In genomic region chr7:75308140-75308456, GRCm38 (mm10) we compare ENCODE assay signal across 9 mouse cellular contexts. TPM values are rescaled to one million over a fixed set of nuclear protein-coding genes. Genes with fewer than 3 reads are reported as not detected.
DNase-seq lines count a peak whose midpoint lies in the region; ATAC-seq and TF ChIP-seq lines count a peak whose summit lies in the region.
"Had no signal": no experiment of that assay in that cellular context is flagged by ENCODE, and none has a peak within 500 bp of the region (broad histone marks: within the 10 kb centered on the region; RNA-seq: fewer than 3 reads in every experiment).

No protein-coding gene starts in this region.

- H3K36me3 ChIP-seq in heart, embryonic 12.5 days = no peaks in the 10 kb centered on the region
- H3K36me3 ChIP-seq in hindbrain, embryonic 11.5 days (ENCODE audit: control insufficient read depth, insufficient read depth, low read length) = no peaks in the 10 kb centered on the region
- no peaks in the 10 kb centered on the region for H3K36me3 ChIP-seq in midbrain, embryonic 10.5 days

- H3K27me3 ChIP-seq in heart, embryonic 12.5 days (replicated peaks) = peaks cover 50% of the 10 kb centered on the region
- peaks cover 7% of the 10 kb centered on the region; the same call in 1 of the 2 replicates for H3K27me3 ChIP-seq in hindbrain, embryonic 11.5 days (ENCODE audit: control insufficient read depth, insufficient read depth, low read length)
- peaks cover 79% of the 10 kb centered on the region for H3K27me3 ChIP-seq in midbrain, embryonic 10.5 days (ENCODE audit: low read depth, poor library complexity, severe bottlenecking)

- peak overlapping the region; percentile 48 for H3K4me3 ChIP-seq in heart, embryonic 12.5 days
- peak overlapping the region; percentile 63 for H3K4me3 ChIP-seq in cortical plate, adult 2 months (ENCODE audit: insufficient read depth, low read length)
- H3K4me3 ChIP-seq in hindbrain, embryonic 11.5 days (ENCODE audit: low read depth, low read length) = peak overlapping the region; percentile 45
- H3K4me3 ChIP-seq in midbrain, embryonic 10.5 days = peak overlapping the region; percentile 60

- H3K9ac ChIP-seq in heart, embryonic 12.5 days = no peak overlapping the region; the same call in 1 of the 2 replicates
- H3K9ac ChIP-seq in hindbrain, embryonic 11.5 days (ENCODE audit: low read depth, low read length) = no peak overlapping the region

- no peak for TF ChIP-seq CTCF in cortical plate, adult 2 months (IDR thresholded peaks at IDR 0.05; ENCODE audit: extremely low read depth, insufficient read depth, low read length)

- H3K9me3 ChIP-seq in heart, embryonic 12.5 days (replicated peaks) = no peaks in the 10 kb centered on the region
- no peaks in the 10 kb centered on the region for H3K9me3 ChIP-seq in hindbrain, embryonic 11.5 days (ENCODE audit: control insufficient read depth, low read length)
- no peaks in the 10 kb centered on the region for H3K9me3 ChIP-seq in midbrain, embryonic 10.5 days (replicated peaks)

- peak; percentile 81 for TF ChIP-seq POLR2A in cortical plate, adult 2 months (IDR thresholded peaks at IDR 0.05; ENCODE audit: extremely low read depth, insufficient read depth, low read length)

- DNase-seq in heart, postnatal 4 days = no peak
- peak; percentile 18 for DNase-seq in hindbrain, embryonic 11.5 days (ENCODE audit: low spot score)
- DNase-seq in midbrain, embryonic 10.5 days (ENCODE audit: low spot score) = no peak
- DNase-seq in spleen, postnatal 10 days (ENCODE audit: low spot score in 2 of 2) = no peak
- DNase-seq in ovary, postnatal 36 days (ENCODE audit: low spot score) = no peak
- DNase-seq: layer of hippocampus, adult 9-11 months had no signal

- H3K4me2 ChIP-seq in heart, embryonic 12.5 days = peak overlapping the region; percentile 96
- H3K4me2 ChIP-seq in hindbrain, embryonic 11.5 days (replicated peaks; ENCODE audit: low read depth, low read length) = peak overlapping the region; percentile 96

- WGBS in heart, embryonic 12.5 days = 7% methylated on average over 8 of the region's 8 CpGs
- 4% methylated on average over 8 of the region's 8 CpGs for WGBS in hindbrain, embryonic 11.5 days
- WGBS in midbrain, embryonic 10.5 days = 4% methylated on average over 8 of the region's 8 CpGs

- peaks cover 15% of the 10 kb centered on the region for H3K4me1 ChIP-seq in heart, embryonic 12.5 days (replicated peaks)
- peaks cover 6% of the 10 kb centered on the region for H3K4me1 ChIP-seq in cortical plate, adult 2 months (ENCODE audit: control insufficient read depth, insufficient read depth, low read length)
- no peaks in the 10 kb centered on the region for H3K4me1 ChIP-seq in hindbrain, embryonic 11.5 days (replicated peaks; ENCODE audit: control insufficient read depth, insufficient read depth, low read length)
- peaks cover 24% of the 10 kb centered on the region for H3K4me1 ChIP-seq in midbrain, embryonic 10.5 days

- H3K27ac ChIP-seq in heart, embryonic 12.5 days (ENCODE audit: poor library complexity, severe bottlenecking) = no peak overlapping the region
- peak overlapping the region; percentile 53 for H3K27ac ChIP-seq in cortical plate, adult 2 months (ENCODE audit: insufficient read depth, low read length)
- H3K27ac ChIP-seq in hindbrain, embryonic 11.5 days (ENCODE audit: low read depth, low read length) = no peak overlapping the region
- no peak overlapping the region; the same call in 1 of the 2 replicates for H3K27ac ChIP-seq in midbrain, embryonic 10.5 days (replicated peaks)

- no peak for ATAC-seq in heart, embryonic 12.5 days (ENCODE audit: insufficient number of reproducible peaks, low FRiP score)
- no peak for ATAC-seq in hindbrain, embryonic 11.5 days (ENCODE audit: low FRiP score)
- ATAC-seq in activated CD4-positive, CD25-positive, alpha-beta regulatory T cell, adult 4 months = no peak

RNA-seq across cellular contexts. Expression of gene Sv2b, which starts 1.0 kb away (rescaled TPM):
- polyA plus RNA-seq in heart, embryonic 12.5 days (2016; fragmentation: Nextera tagmentation; extraction: Ambion mirVana) = 0.54 and 0.64 TPM in 2 replicates
- under 1 TPM; 0.36 to 0.61 TPM for total RNA-seq in heart, postnatal 4 days (2021)
- 168 and 173 TPM in 2 replicates for polyA plus RNA-seq in cortical plate, adult 2 months (2012; rRNA removed)
- 0.85 and 1.5 TPM in 2 replicates for polyA plus RNA-seq in hindbrain, embryonic 11.5 days (2014; fragmentation: Nextera tagmentation; extraction: Ambion mirVana)
- polyA plus RNA-seq in midbrain, embryonic 10.5 days (2016; fragmentation: Nextera tagmentation; extraction: Ambion mirVana) = 1.6 and 2.4 TPM in 2 replicates
- not detected for polyA plus RNA-seq in activated CD4-positive, CD25-positive, alpha-beta regulatory T cell, adult 4 months (2017; shearing (Covaris generic))

Comparison
In these comparisons a context has a peak if more than half of its experiments do, and no peak if none do; other contexts are left out.
1. RNA of gene Sv2b, which starts 1.0 kb away (polyA plus RNA-seq): 168 to 173 TPM in cortical plate, adult 2 months; 1.6 to 2.4 TPM in midbrain, embryonic 10.5 days, 0.85 to 1.5 TPM in hindbrain, embryonic 11.5 days, 0.54 to 0.64 TPM in heart, embryonic 12.5 days and not detected in activated CD4-positive, CD25-positive, alpha-beta regulatory T cell, adult 4 months; every median in the first group is over 10 times any median in the second.
2. Peak in every context shown above with its lines, with median percentiles within 50 percentile points of each other: H3K4me3 ChIP-seq.